In genomic region chr9:46238850-46239249, GRCm38 (mm10) we compare ENCODE assay signal across 28 mouse cellular contexts. TPM values are rescaled to one million over a fixed set of nuclear protein-coding genes. Genes with fewer than 3 reads are reported as not detected.
DNase-seq lines count a peak whose midpoint lies in the region; ATAC-seq and TF ChIP-seq lines count a peak whose summit lies in the region.
"Had no signal": no experiment of that assay in that cellular context is flagged by ENCODE, and none has a peak within 500 bp of the region (broad histone marks: within the 10 kb centered on the region; RNA-seq: fewer than 3 reads in every experiment).

No protein-coding gene starts in this region.

- H3K9ac ChIP-seq in intestine, embryonic 16.5 days (ENCODE audit: low read depth, low read length) = no peak overlapping the region
- no peak overlapping the region for H3K9ac ChIP-seq in intestine, embryonic 15.5 days
- no peak overlapping the region for H3K9ac ChIP-seq in liver, embryonic 15.5 days
- H3K9ac ChIP-seq in liver, embryonic 12.5 days = no peak overlapping the region
- no peak overlapping the region for H3K9ac ChIP-seq in intestine, postnatal 0 days (ENCODE audit: low read depth, low read length)
- H3K9ac ChIP-seq: embryonic facial prominence, embryonic 12.5 days; forebrain, embryonic 13.5 days; forebrain, embryonic 15.5 days had no signal

- intact Hi-C loops in gastrocnemius, postnatal 14 days (cut with DNase I; ENCODE audit: low total_unique reads) = no loop called here

- peaks cover 32% of the 10 kb centered on the region for H3K4me1 ChIP-seq in intestine, embryonic 16.5 days (ENCODE audit: control insufficient read depth, insufficient read depth, low read length)
- H3K4me1 ChIP-seq in intestine, embryonic 15.5 days (replicated peaks) = peaks cover 16% of the 10 kb centered on the region; the same call in 1 of the 2 replicates
- peaks cover 15% of the 10 kb centered on the region for H3K4me1 ChIP-seq in liver, embryonic 15.5 days (replicated peaks)
- peaks cover 15% of the 10 kb centered on the region for H3K4me1 ChIP-seq in liver, embryonic 12.5 days
- H3K4me1 ChIP-seq in intestine, postnatal 0 days (replicated peaks; ENCODE audit: control insufficient read depth, insufficient read depth, low read length) = peaks cover 2% of the 10 kb centered on the region; the same call in 1 of the 2 replicates
- peaks cover 58% of the 10 kb centered on the region for H3K4me1 ChIP-seq in small intestine, adult 2 months (ENCODE audit: control insufficient read depth, insufficient read depth, insufficient read length, low read length)
- H3K4me1 ChIP-seq: embryonic facial prominence, embryonic 12.5 days; forebrain, embryonic 13.5 days; forebrain, embryonic 15.5 days had no signal

- 89% methylated on average over 7 of the region's 7 CpGs for WGBS in intestine, embryonic 16.5 days
- WGBS in intestine, embryonic 15.5 days = 85% methylated on average over 7 of the region's 7 CpGs
- 58% methylated on average over 7 of the region's 7 CpGs for WGBS in liver, embryonic 15.5 days (ENCODE audit: insufficient replicate concordance)
- 65% methylated on average over 7 of the region's 7 CpGs for WGBS in liver, embryonic 12.5 days (ENCODE audit: insufficient replicate concordance)
- 60% methylated on average over 7 of the region's 7 CpGs for WGBS in intestine, postnatal 0 days
- WGBS in small intestine, adult 2 months = 66% methylated on average over 7 of the region's 7 CpGs

- TF ChIP-seq POLR2A in small intestine, adult 2 months (IDR thresholded peaks at IDR 0.05; ENCODE audit: low read depth, low read length) = no peak

- DNase-seq in left cerebral cortex, adult 9 months (ENCODE audit: low spot score in 2 of 2) = no peak
- no peak for DNase-seq in gastrocnemius, postnatal 14 days
- DNase-seq: adrenal gland, adult 2 months; adrenal gland, postnatal 10 days; adrenal gland, postnatal 25 days; B cell, adult 2 months; cerebellum, adult 11 months; cerebellum, adult 18-20 months; cerebellum, adult 8-10 months; cerebellum, postnatal 10 days; cerebellum, postnatal 25 days had no signal

- H3K9me3 ChIP-seq in intestine, embryonic 16.5 days (ENCODE audit: control insufficient read depth, low read length) = no peaks in the 10 kb centered on the region
- no peaks in the 10 kb centered on the region for H3K9me3 ChIP-seq in intestine, embryonic 15.5 days
- H3K9me3 ChIP-seq in liver, embryonic 15.5 days (replicated peaks) = no peaks in the 10 kb centered on the region
- H3K9me3 ChIP-seq in liver, embryonic 12.5 days (replicated peaks) = no peaks in the 10 kb centered on the region
- H3K9me3 ChIP-seq in intestine, postnatal 0 days (ENCODE audit: control insufficient read depth) = no peaks in the 10 kb centered on the region
- H3K9me3 ChIP-seq: embryonic facial prominence, embryonic 10.5 days; embryonic facial prominence, embryonic 12.5 days; forebrain, embryonic 13.5 days; forebrain, embryonic 15.5 days; G1E had no signal

- H3K36me3 ChIP-seq in intestine, embryonic 16.5 days (ENCODE audit: control insufficient read depth, insufficient read depth, low read length) = no peaks in the 10 kb centered on the region
- no peaks in the 10 kb centered on the region for H3K36me3 ChIP-seq in intestine, embryonic 15.5 days
- no peaks in the 10 kb centered on the region for H3K36me3 ChIP-seq in liver, embryonic 15.5 days (replicated peaks)
- no peaks in the 10 kb centered on the region for H3K36me3 ChIP-seq in liver, embryonic 12.5 days
- H3K36me3 ChIP-seq in intestine, postnatal 0 days (ENCODE audit: control insufficient read depth, insufficient read depth) = peaks cover 6% of the 10 kb centered on the region; the same call in 1 of the 2 replicates
- H3K36me3 ChIP-seq in small intestine, adult 2 months (ENCODE audit: control insufficient read depth, insufficient read depth, low read length) = peaks cover 16% of the 10 kb centered on the region
- H3K36me3 ChIP-seq: embryonic facial prominence, embryonic 10.5 days; embryonic facial prominence, embryonic 12.5 days; forebrain, embryonic 15.5 days; G1E had no signal

- no peak for ATAC-seq in intestine, embryonic 16.5 days
- ATAC-seq in intestine, embryonic 15.5 days = no peak
- peak; percentile 53; the same call in 1 of the 2 replicates for ATAC-seq in liver, embryonic 15.5 days (ENCODE audit: insufficient read depth)
- no peak for ATAC-seq in liver, embryonic 12.5 days
- ATAC-seq in intestine, postnatal 0 days = peak; percentile 32
- ATAC-seq: CD4-positive, CD25-positive, alpha-beta regulatory T cell, adult 4 months; forebrain, embryonic 13.5 days; forebrain, embryonic 15.5 days had no signal

- peak overlapping the region; percentile 43 for H3K27ac ChIP-seq in intestine, embryonic 16.5 days (ENCODE audit: low read length)
- H3K27ac ChIP-seq in intestine, embryonic 15.5 days = no peak overlapping the region
- H3K27ac ChIP-seq in liver, embryonic 15.5 days (replicated peaks) = no peak overlapping the region
- no peak overlapping the region for H3K27ac ChIP-seq in liver, embryonic 12.5 days
- H3K27ac ChIP-seq in intestine, postnatal 0 days (ENCODE audit: low read depth, low read length) = peak overlapping the region; percentile 95
- H3K27ac ChIP-seq in small intestine, adult 2 months (ENCODE audit: insufficient read depth, low read depth, low read length) = peak overlapping the region; percentile 88
- H3K27ac ChIP-seq: embryonic facial prominence, embryonic 10.5 days; embryonic facial prominence, embryonic 12.5 days; forebrain, embryonic 13.5 days; forebrain, embryonic 15.5 days had no signal

- TF ChIP-seq CTCF in intestine, postnatal 0 days (IDR thresholded peaks at IDR 0.05; ENCODE audit: low read depth) = no peak
- no peak for TF ChIP-seq CTCF in small intestine, adult 2 months (IDR thresholded peaks at IDR 0.05; ENCODE audit: extremely low read depth, insufficient read length, insufficient replicate concordance, low read depth, low read length)

- H3K4me3 ChIP-seq in intestine, embryonic 16.5 days (ENCODE audit: low read length) = no peak overlapping the region
- H3K4me3 ChIP-seq in intestine, embryonic 15.5 days (replicated peaks) = no peak overlapping the region
- no peak overlapping the region for H3K4me3 ChIP-seq in liver, embryonic 15.5 days (replicated peaks)
- H3K4me3 ChIP-seq in liver, embryonic 12.5 days = no peak overlapping the region
- no peak overlapping the region for H3K4me3 ChIP-seq in intestine, postnatal 0 days (ENCODE audit: low read depth, low read length)
- H3K4me3 ChIP-seq in small intestine, adult 2 months (ENCODE audit: low read depth, low read length) = no peak overlapping the region
- H3K4me3 ChIP-seq: embryonic facial prominence, embryonic 10.5 days; embryonic facial prominence, embryonic 12.5 days; forebrain, embryonic 13.5 days; forebrain, embryonic 15.5 days had no signal

- no peak overlapping the region for H3K4me2 ChIP-seq in intestine, embryonic 16.5 days (ENCODE audit: low read depth, low read length)
- H3K4me2 ChIP-seq in intestine, embryonic 15.5 days (replicated peaks) = no peak overlapping the region
- no peak overlapping the region for H3K4me2 ChIP-seq in liver, embryonic 15.5 days
- H3K4me2 ChIP-seq in liver, embryonic 12.5 days = no peak overlapping the region
- no peak overlapping the region for H3K4me2 ChIP-seq in intestine, postnatal 0 days (replicated peaks; ENCODE audit: low read depth)
- H3K4me2 ChIP-seq: embryonic facial prominence, embryonic 12.5 days; forebrain, embryonic 13.5 days; forebrain, embryonic 15.5 days had no signal

- H3K27me3 ChIP-seq in intestine, embryonic 16.5 days (replicated peaks; ENCODE audit: control insufficient read depth, insufficient read depth, low read length) = no peaks in the 10 kb centered on the region
- no peaks in the 10 kb centered on the region for H3K27me3 ChIP-seq in intestine, embryonic 15.5 days (replicated peaks)
- no peaks in the 10 kb centered on the region for H3K27me3 ChIP-seq in liver, embryonic 15.5 days
- H3K27me3 ChIP-seq in liver, embryonic 12.5 days (replicated peaks) = peaks cover 32% of the 10 kb centered on the region; the same call in 1 of the 2 replicates
- H3K27me3 ChIP-seq in intestine, postnatal 0 days (replicated peaks; ENCODE audit: control insufficient read depth, insufficient read depth, low read length) = no peaks in the 10 kb centered on the region
- H3K27me3 ChIP-seq in small intestine, adult 2 months (ENCODE audit: control insufficient read depth, insufficient read depth, low read length) = no peaks in the 10 kb centered on the region
- H3K27me3 ChIP-seq: embryonic facial prominence, embryonic 12.5 days; forebrain, embryonic 13.5 days; forebrain, embryonic 15.5 days had no signal

RNA-seq across cellular contexts. Expression of gene Apoa4, which starts 1.6 kb away (rescaled TPM):
- polyA plus RNA-seq in intestine, embryonic 16.5 days (2015; fragmentation: Nextera tagmentation; extraction: Ambion mirVana) = 1,729 and 3,070 TPM in 2 replicates
- 576 and 837 TPM in 2 replicates for polyA plus RNA-seq in intestine, embryonic 15.5 days (2015; fragmentation: Nextera tagmentation; extraction: Ambion mirVana)
- 0.33 TPM in 2 replicates for polyA plus RNA-seq in liver, embryonic 15.5 days (2015; fragmentation: Nextera tagmentation; extraction: Ambion mirVana)
- polyA plus RNA-seq in liver, embryonic 12.5 days (2016; fragmentation: Nextera tagmentation; extraction: Ambion mirVana) = not detected in 2 replicates
- polyA plus RNA-seq in intestine, postnatal 0 days (2015; fragmentation: Nextera tagmentation; extraction: Ambion mirVana) = 27,935 and 31,935 TPM in 2 replicates
- 2,388 and 5,196 TPM in 2 replicates for polyA plus RNA-seq in small intestine, adult 2 months (2012; rRNA removed)
- not detected for total RNA-seq in gastrocnemius, postnatal 14 days (2021)
- total RNA-seq: adrenal gland, postnatal 25 days; CH12.LX; G1E had no signal
- polyA plus RNA-seq: CD4-positive, CD25-positive, alpha-beta regulatory T cell, adult 4 months; embryonic facial prominence, embryonic 10.5 days; embryonic facial prominence, embryonic 12.5 days; forebrain, embryonic 11.5 days; forebrain, embryonic 15.5 days; G1E had no signal

RNA-seq across cellular contexts. Expression of gene Apoc3, which starts 3.4 kb away (rescaled TPM):
- 590 and 929 TPM in 2 replicates for polyA plus RNA-seq in intestine, embryonic 16.5 days (2015; fragmentation: Nextera tagmentation; extraction: Ambion mirVana)
- 247 and 325 TPM in 2 replicates for polyA plus RNA-seq in intestine, embryonic 15.5 days (2015; fragmentation: Nextera tagmentation; extraction: Ambion mirVana)
- 6.6 and 6.8 TPM in 2 replicates for polyA plus RNA-seq in liver, embryonic 15.5 days (2015; fragmentation: Nextera tagmentation; extraction: Ambion mirVana)
- 2.1 and 2.4 TPM in 2 replicates for polyA plus RNA-seq in liver, embryonic 12.5 days (2016; fragmentation: Nextera tagmentation; extraction: Ambion mirVana)
- polyA plus RNA-seq in intestine, postnatal 0 days (2015; fragmentation: Nextera tagmentation; extraction: Ambion mirVana) = 8,073 and 8,903 TPM in 2 replicates
- polyA plus RNA-seq in small intestine, adult 2 months (2012; rRNA removed) = 1,107 and 4,906 TPM in 2 replicates
- not detected for total RNA-seq in gastrocnemius, postnatal 14 days (2021)
- total RNA-seq: CH12.LX had no signal
- polyA plus RNA-seq: brain, embryonic 14.5 days; CD4-positive, CD25-positive, alpha-beta regulatory T cell, adult 4 months; embryonic facial prominence, embryonic 10.5 days; embryonic facial prominence, embryonic 12.5 days; embryonic facial prominence, embryonic 14.5 days; forebrain, embryonic 11.5 days; forebrain, embryonic 13.5 days; forebrain, embryonic 15.5 days; G1E had no signal

RNA-seq across cellular contexts. Expression of gene Apoa1, which starts 10.5 kb away (rescaled TPM):
- 3,214 and 4,275 TPM in 2 replicates for polyA plus RNA-seq in intestine, embryonic 16.5 days (2015; fragmentation: Nextera tagmentation; extraction: Ambion mirVana)
- 1,502 and 1,827 TPM in 2 replicates for polyA plus RNA-seq in intestine, embryonic 15.5 days (2015; fragmentation: Nextera tagmentation; extraction: Ambion mirVana)
- 5,098 and 5,983 TPM in 2 replicates for polyA plus RNA-seq in liver, embryonic 15.5 days (2015; fragmentation: Nextera tagmentation; extraction: Ambion mirVana)
- polyA plus RNA-seq in liver, embryonic 12.5 days (2016; fragmentation: Nextera tagmentation; extraction: Ambion mirVana) = 1,440 and 1,454 TPM in 2 replicates
- 28,401 and 28,927 TPM in 2 replicates for polyA plus RNA-seq in intestine, postnatal 0 days (2015; fragmentation: Nextera tagmentation; extraction: Ambion mirVana)
- 3,178 and 15,923 TPM in 2 replicates for polyA plus RNA-seq in small intestine, adult 2 months (2012; rRNA removed)
- total RNA-seq in gastrocnemius, postnatal 14 days (2021) = not detected
- total RNA-seq: CH12.LX, G1E had no signal
- polyA plus RNA-seq: CD4-positive, CD25-positive, alpha-beta regulatory T cell, adult 4 months had no signal

RNA-seq across cellular contexts. Expression of gene Apoa5, which starts 29.6 kb away (rescaled TPM):
- 0.33 and 0.35 TPM in 2 replicates for polyA plus RNA-seq in intestine, embryonic 16.5 days (2015; fragmentation: Nextera tagmentation; extraction: Ambion mirVana)
- polyA plus RNA-seq in intestine, embryonic 15.5 days (2015; fragmentation: Nextera tagmentation; extraction: Ambion mirVana) = 0.38 TPM in 2 replicates
- polyA plus RNA-seq in liver, embryonic 15.5 days (2015; fragmentation: Nextera tagmentation; extraction: Ambion mirVana) = 0.69 and 1.3 TPM in 2 replicates
- 0.25 and 0.33 TPM in 2 replicates for polyA plus RNA-seq in liver, embryonic 12.5 days (2016; fragmentation: Nextera tagmentation; extraction: Ambion mirVana)
- 0.56 and 0.64 TPM in 2 replicates for polyA plus RNA-seq in intestine, postnatal 0 days (2015; fragmentation: Nextera tagmentation; extraction: Ambion mirVana)
- 0.88 and 1.1 TPM in 2 replicates for polyA plus RNA-seq in small intestine, adult 2 months (2012; rRNA removed)
- total RNA-seq in gastrocnemius, postnatal 14 days (2021) = not detected
- total RNA-seq: adrenal gland, postnatal 25 days had no signal
- polyA plus RNA-seq: brain, embryonic 14.5 days; CD4-positive, CD25-positive, alpha-beta regulatory T cell, adult 4 months; cortical plate, adult 2 months; embryonic facial prominence, embryonic 10.5 days; embryonic facial prominence, embryonic 12.5 days; embryonic facial prominence, embryonic 14.5 days; forebrain, embryonic 11.5 days; forebrain, embryonic 13.5 days; forebrain, embryonic 15.5 days; G1E had no signal

RNA-seq across cellular contexts. Expression of gene Zpr1, which starts 34.0 kb away (rescaled TPM):
- polyA plus RNA-seq in intestine, embryonic 16.5 days (2015; fragmentation: Nextera tagmentation; extraction: Ambion mirVana) = 47.6 and 50.0 TPM in 2 replicates
- 57.2 and 63.2 TPM in 2 replicates for polyA plus RNA-seq in intestine, embryonic 15.5 days (2015; fragmentation: Nextera tagmentation; extraction: Ambion mirVana)
- polyA plus RNA-seq in liver, embryonic 15.5 days (2015; fragmentation: Nextera tagmentation; extraction: Ambion mirVana) = 23.4 and 27.4 TPM in 2 replicates
- polyA plus RNA-seq in liver, embryonic 12.5 days (2016; fragmentation: Nextera tagmentation; extraction: Ambion mirVana) = 55.4 and 56.0 TPM in 2 replicates
- polyA plus RNA-seq in intestine, postnatal 0 days (2015; fragmentation: Nextera tagmentation; extraction: Ambion mirVana) = 21.6 and 24.4 TPM in 2 replicates
- 6.4 and 11.2 TPM in 2 replicates for polyA plus RNA-seq in small intestine, adult 2 months (2012; rRNA removed)
- total RNA-seq in gastrocnemius, postnatal 14 days (2021) = 10 to 100 TPM; 17.4 to 18.1 TPM

Comparison
In these comparisons a context has a peak if more than half of its experiments do, and no peak if none do; other contexts are left out.
1. ATAC-seq: peak in liver, embryonic 15.5 days (single experiment) and intestine, postnatal 0 days (single experiment); none in intestine, embryonic 16.5 days (single experiment), intestine, embryonic 15.5 days (single experiment) and liver, embryonic 12.5 days (single experiment).
2. H3K27ac ChIP-seq: peak in intestine, embryonic 16.5 days (single experiment), intestine, postnatal 0 days (single experiment) and small intestine, adult 2 months (single experiment); none in intestine, embryonic 15.5 days (single experiment), liver, embryonic 15.5 days (single experiment) and liver, embryonic 12.5 days (single experiment).
3. RNA of gene Apoa4, which starts 1.6 kb away (polyA plus RNA-seq): 27,935 to 31,935 TPM in intestine, postnatal 0 days, 2,388 to 5,196 TPM in small intestine, adult 2 months, 1,729 to 3,070 TPM in intestine, embryonic 16.5 days and 576 to 837 TPM in intestine, embryonic 15.5 days; 0.33 TPM in liver, embryonic 15.5 days and not detected in liver, embryonic 12.5 days; every median in the first group is over 100 times any median in the second.
4. RNA of gene Apoc3, which starts 3.4 kb away (polyA plus RNA-seq): 8,073 to 8,903 TPM in intestine, postnatal 0 days, 1,107 to 4,906 TPM in small intestine, adult 2 months, 590 to 929 TPM in intestine, embryonic 16.5 days and 247 to 325 TPM in intestine, embryonic 15.5 days; 6.6 to 6.8 TPM in liver, embryonic 15.5 days and 2.1 to 2.4 TPM in liver, embryonic 12.5 days; every median in the first group is over 10 times any median in the second.